Mouse (Mus musculus): ENCODE data around the gene Atg4b. TPM values are rescaled to one million over a fixed set of nuclear protein-coding genes. Genes with fewer than 3 reads are reported as not detected.
"Not testable (repeated sequence)": the region's sequence is repeated elsewhere in the genome, so short reads cannot be mapped to it uniquely, and the experiment has no call there.

Gene Atg4b
- total and polyA plus RNA-seq, 2 experiments from 2014 or later = 39.3 to 81.8 TPM

GRCm38 (mm10) chr1:93825105-93825674, 73.9 kb downstream of the Atg4b start:
- Histone ChIP-seq H3K4me1 (ENCODE audit: insufficient read depth, low read length) (no peaks in the 10 kb centered on the region), H3K4me3 (ENCODE audit: low read depth, low read length) (peak overlapping the region; percentile 50), H3K9ac (replicated peaks; ENCODE audit: low read length, poor library complexity, severe bottlenecking) (peak overlapping the region; percentile 65), H3K9me3 (ENCODE audit: low read length) (no peaks in the 10 kb centered on the region), H3K36me3 (ENCODE audit: insufficient read depth, low read length) (no peaks in the 10 kb centered on the region), H3K27me3 (ENCODE audit: insufficient read depth, low read length) (no peaks in the 10 kb centered on the region), H3K27ac (ENCODE audit: low read depth, low read length) (peak overlapping the region; percentile 95), H3K4me2 (ENCODE audit: low read depth, low read length, poor library complexity, severe bottlenecking) (peak overlapping the region; percentile 80)
- ATAC-seq (ENCODE audit: low FRiP score) = peak; percentile 93
- WGBS = 2% methylated on average over 30 of the region's 30 CpGs
- peak; percentile 51 for TF ChIP-seq CTCF (IDR thresholded peaks at IDR 0.05)
- DNase-seq (ENCODE audit: low spot score) = peak; percentile 97

- peak overlapping the region; percentile 95 for H3K27ac ChIP-seq (ENCODE audit: low read depth, low read length)
- 44% methylated on average over 27 of the region's 27 CpGs for WGBS
- H3K4me1 ChIP-seq (ENCODE audit: insufficient read depth, low read length) = no peaks in the 10 kb centered on the region
- H3K9ac ChIP-seq (replicated peaks; ENCODE audit: low read length, poor library complexity, severe bottlenecking) = peak overlapping the region; percentile 65
- peak; percentile 46 for TF ChIP-seq CTCF (IDR thresholded peaks at IDR 0.05)
- DNase-seq (ENCODE audit: low spot score) (peak; percentile 9), ATAC-seq (ENCODE audit: low FRiP score) (peak; percentile 48)
- peak overlapping the region; percentile 80 for H3K4me2 ChIP-seq (ENCODE audit: low read depth, low read length, poor library complexity, severe bottlenecking)
- H3K36me3 ChIP-seq (ENCODE audit: insufficient read depth, low read length) = no peaks in the 10 kb centered on the region
- no peaks in the 10 kb centered on the region for H3K9me3 ChIP-seq (ENCODE audit: low read length)
- peak overlapping the region; percentile 50 for H3K4me3 ChIP-seq (ENCODE audit: low read depth, low read length)
- no peaks in the 10 kb centered on the region for H3K27me3 ChIP-seq (ENCODE audit: insufficient read depth, low read length)
Observed at GRCm38 (mm10) chr1:93825771-93826539, 74.7 kb downstream of the Atg4b start.

GRCm38 (mm10) chr1:93826540-93826835, 75.2 kb downstream of the Atg4b start:
- Histone ChIP-seq H3K36me3 (ENCODE audit: insufficient read depth, low read length) (no peaks in the 10 kb centered on the region), H3K27ac (ENCODE audit: low read depth, low read length) (0 out of 2 replicates have a peak overlapping the region, but pooled peaks have one; percentile 95), H3K27me3 (ENCODE audit: insufficient read depth, low read length) (no peaks in the 10 kb centered on the region), H3K9ac (replicated peaks; ENCODE audit: low read length, poor library complexity, severe bottlenecking) (no peak overlapping the region), H3K4me1 (ENCODE audit: insufficient read depth, low read length) (no peaks in the 10 kb centered on the region), H3K4me2 (ENCODE audit: low read depth, low read length, poor library complexity, severe bottlenecking) (no peak overlapping the region; the same call in 1 of the 2 replicates), H3K4me3 (ENCODE audit: low read depth, low read length) (no peak overlapping the region), H3K9me3 (ENCODE audit: low read length) (no peaks in the 10 kb centered on the region)
- ATAC-seq (ENCODE audit: low FRiP score) (no peak), DNase-seq (ENCODE audit: low spot score) (no peak)
- no peak for TF ChIP-seq CTCF (IDR thresholded peaks at IDR 0.05)
- 95% methylated on average over 9 of the region's 9 CpGs for WGBS

- ATAC-seq (ENCODE audit: low FRiP score); H3K9ac ChIP-seq (replicated peaks; ENCODE audit: low read length, poor library complexity, severe bottlenecking); H3K4me3 ChIP-seq (ENCODE audit: low read depth, low read length); H3K4me1 ChIP-seq (ENCODE audit: insufficient read depth, low read length); H3K36me3 ChIP-seq (ENCODE audit: insufficient read depth, low read length); DNase-seq (ENCODE audit: low spot score); H3K9me3 ChIP-seq (ENCODE audit: low read length); H3K27ac ChIP-seq (ENCODE audit: low read depth, low read length); H3K27me3 ChIP-seq (ENCODE audit: insufficient read depth, low read length); H3K4me2 ChIP-seq (ENCODE audit: low read depth, low read length, poor library complexity, severe bottlenecking): not testable (repeated sequence)
- 79% methylated on average over 2 of the region's 4 CpGs for WGBS
- TF ChIP-seq CTCF (IDR thresholded peaks at IDR 0.05) = peak; percentile 44
Observed at GRCm38 (mm10) chr1:93832754-93833360, 81.6 kb downstream of the Atg4b start.

- WGBS = 82% methylated on average over 7 of the region's 7 CpGs
- Histone ChIP-seq H3K4me2 (ENCODE audit: low read depth, low read length, poor library complexity, severe bottlenecking) (no peak overlapping the region), H3K9me3 (ENCODE audit: low read length) (no peaks in the 10 kb centered on the region), H3K36me3 (ENCODE audit: insufficient read depth, low read length) (0 out of 2 replicates have a peak, but pooled peaks cover 8% of the 10 kb centered on the region), H3K4me3 (ENCODE audit: low read depth, low read length) (no peak overlapping the region), H3K27ac (ENCODE audit: low read depth, low read length) (no peak overlapping the region), H3K9ac (replicated peaks; ENCODE audit: low read length, poor library complexity, severe bottlenecking) (no peak overlapping the region), H3K4me1 (ENCODE audit: insufficient read depth, low read length) (no peaks in the 10 kb centered on the region), H3K27me3 (ENCODE audit: insufficient read depth, low read length) (no peaks in the 10 kb centered on the region)
- DNase-seq (ENCODE audit: low spot score) = no peak
- ATAC-seq (ENCODE audit: low FRiP score) = no peak
- TF ChIP-seq CTCF (IDR thresholded peaks at IDR 0.05) = no peak
Observed at GRCm38 (mm10) chr1:93834671-93835150, 83.4 kb downstream of the Atg4b start.

GRCm38 (mm10) chr1:93835211-93835610, 83.9 kb downstream of the Atg4b start:
- H3K9ac ChIP-seq (replicated peaks; ENCODE audit: low read length, poor library complexity, severe bottlenecking) = no peak overlapping the region
- no peak for DNase-seq (ENCODE audit: low spot score)
- TF ChIP-seq CTCF (IDR thresholded peaks at IDR 0.05) = no peak
- no peak overlapping the region for H3K4me2 ChIP-seq (ENCODE audit: low read depth, low read length, poor library complexity, severe bottlenecking)
- H3K4me3 ChIP-seq (ENCODE audit: low read depth, low read length) = no peak overlapping the region
- no peak overlapping the region for H3K27ac ChIP-seq (ENCODE audit: low read depth, low read length)
- 97% methylated on average over 4 of the region's 4 CpGs for WGBS
- H3K4me1 ChIP-seq (ENCODE audit: insufficient read depth, low read length) = no peaks in the 10 kb centered on the region
- no peaks in the 10 kb centered on the region for H3K9me3 ChIP-seq (ENCODE audit: low read length)
- ATAC-seq (ENCODE audit: low FRiP score) = no peak
- H3K27me3 ChIP-seq (ENCODE audit: insufficient read depth, low read length) = no peaks in the 10 kb centered on the region
- H3K36me3 ChIP-seq (ENCODE audit: insufficient read depth, low read length) = 0 out of 2 replicates have a peak, but pooled peaks cover 8% of the 10 kb centered on the region

Measured in midbrain, postnatal 0 days (tissue).